Mouse (Mus musculus) liver, embryonic 11.5 days (tissue): Measurements from ENCODE around the gene Arhgap6. TPM values are rescaled to one million over a fixed set of nuclear protein-coding genes. Genes with fewer than 3 reads are reported as not detected.

Experiments
- ATAC-seq: fragments of 200-750 bp; cut with Nextera tagmentation; replicated peaks from 2 replicates; pipeline ENCODE4 v1.8.0; 2017; ENCODE audit warnings: moderate number of reproducible peaks, mild to moderate bottlenecking, moderate TSS enrichment, moderate library complexity; ENCODE audit not compliant: low FRiP score
- DNase-seq: peaks from one replicate; pipeline ENCODE4 v3.0.0-alpha.2; 2017; ENCODE audit warnings: low spot score
- H3K27ac ChIP-seq: fragments of 300-500 bp; sonication (generic); 2 replicates; pipeline ENCODE4 v1.5.1; 2014; ENCODE audit warnings: mild to moderate bottlenecking, low read depth, low read length, control low read depth
- H3K27me3 ChIP-seq: fragments of 300-500 bp; sonication (generic); replicated peaks from 2 replicates; pipeline ENCODE4 v1.6.1; 2014; ENCODE audit warnings: low read length, mixed read lengths; ENCODE audit not compliant: control insufficient read depth, insufficient read depth
- H3K36me3 ChIP-seq: fragments of 300-500 bp; sonication (generic); 2 replicates; pipeline ENCODE4 v1.6.1; 2014; ENCODE audit warnings: mild to moderate bottlenecking, low read length, moderate library complexity, mixed read lengths; ENCODE audit not compliant: control insufficient read depth, insufficient read depth
- H3K4me1 ChIP-seq: fragments of 300-500 bp; sonication (generic); replicated peaks from 2 replicates; pipeline ENCODE4 v1.6.1; 2014; ENCODE audit warnings: low read length, mixed read lengths; ENCODE audit not compliant: control insufficient read depth, insufficient read depth
- H3K4me2 ChIP-seq: fragments of 300-500 bp; sonication (generic); 2 replicates; pipeline ENCODE4 v1.6.1; 2014; ENCODE audit warnings: mild to moderate bottlenecking, control low read depth, moderate library complexity
- H3K4me3 ChIP-seq: fragments of 300-500 bp; sonication (generic); 2 replicates; pipeline ENCODE4 v1.5.1; 2014; ENCODE audit warnings: low read depth, low read length, control low read depth
- H3K9ac ChIP-seq: fragments of 300-500 bp; sonication (generic); 2 replicates; pipeline ENCODE4 v1.6.1; 2014; ENCODE audit warnings: low read depth, low read length, control low read depth
- H3K9me3 ChIP-seq: fragments of 300-500 bp; sonication (generic); 2 replicates; pipeline ENCODE4 v1.6.1; 2016; ENCODE audit warnings: low read length, inconsistent platforms, mixed read lengths; ENCODE audit not compliant: control insufficient read depth
- WGBS: fragments of 180-500 bp; shearing (Covaris S2); extraction: QIAGEN DNeasy Blood & Tissue Kit; methylation state at CpG from one replicate; pipeline ENCODE4 v1.1.7; 2014; 5-methylcytosine and 5-hydroxymethylcytosine counted together
- polyA plus RNA-seq: library from polyadenylated mRNA; unstranded; fragments of >200 nt; fragmentation: Nextera tagmentation; extraction: Ambion mirVana; gene quantifications from 2 replicates; pipeline ENCODE4 v1.2.1, GENCODE M21; 2014

Arhgap6 gene
- polyA plus RNA-seq, result 8.8 and 9.7 TPM in 2 replicates

- Histone ChIP-seq H3K27ac (no peak within 1 kb of the TSS), H3K4me1 (no peaks in the 10 kb centered on the region), H3K36me3 (no peaks in the 10 kb centered on the region), H3K4me2 (peak within 1 kb of the TSS; percentile 59), H3K27me3 (peaks cover 35% of the 10 kb centered on the region), H3K4me3 (peak within 1 kb of the TSS; percentile 37), H3K9me3 (no peaks in the 10 kb centered on the region), H3K9ac (no peak within 1 kb of the TSS)
- ATAC-seq (peak; percentile 34), DNase-seq (peak; percentile 35)
- 8% methylated on average over 43 of the region's 48 CpGs for WGBS
Measured at GRCm38 (mm10) chrX:168794974-168795858, at the start of gene Arhgap6. TSS of gene Arhgap6 (plus strand) at chrX:168795099.

- Histone ChIP-seq H3K4me1 (no peaks in the 10 kb centered on the region), H3K9ac (no peak overlapping the region), H3K4me3 (no peak overlapping the region), H3K36me3 (no peaks in the 10 kb centered on the region), H3K4me2 (no peak overlapping the region), H3K27ac (no peak overlapping the region), H3K9me3 (no peaks in the 10 kb centered on the region), H3K27me3 (no peaks in the 10 kb centered on the region)
- DNase-seq, result no peak
- WGBS, result 65% methylated on average over 2 of the region's 2 CpGs
- ATAC-seq, result no peak
Measured at GRCm38 (mm10) chrX:168747011-168747410, 47.9 kb upstream of the Arhgap6 start.

- DNase-seq (peak; percentile 33), ATAC-seq (no peak; the same call in 1 of the 2 replicates)
- H3K4me1 ChIP-seq, result no peaks in the 10 kb centered on the region
- H3K27me3 ChIP-seq, result peaks cover 35% of the 10 kb centered on the region
- peak overlapping the region; percentile 37 for H3K4me3 ChIP-seq
- H3K9ac ChIP-seq, result no peak overlapping the region
- H3K36me3 ChIP-seq, result no peaks in the 10 kb centered on the region
- no peaks in the 10 kb centered on the region for H3K9me3 ChIP-seq
- H3K27ac ChIP-seq, result no peak overlapping the region
- peak overlapping the region; percentile 59 for H3K4me2 ChIP-seq
- WGBS, result 18% methylated on average over 55 of the region's 55 CpGs
Measured at GRCm38 (mm10) chrX:168795859-168796848, 1.3 kb downstream of the Arhgap6 start.

- Histone ChIP-seq H3K27ac (no peak overlapping the region), H3K4me3 (no peak overlapping the region), H3K27me3 (no peaks in the 10 kb centered on the region), H3K36me3 (no peaks in the 10 kb centered on the region), H3K4me1 (no peaks in the 10 kb centered on the region), H3K4me2 (no peak overlapping the region), H3K9ac (no peak overlapping the region), H3K9me3 (no peaks in the 10 kb centered on the region)
- ATAC-seq (no peak), DNase-seq (no peak)
- WGBS, result 82% methylated on average over 2 of the region's 2 CpGs
Measured at GRCm38 (mm10) chrX:168804677-168805076, 9.8 kb downstream of the Arhgap6 start.

GRCm38 (mm10) chrX:168810513-168811265 lies 15.8 kb downstream of the Arhgap6 start:
- Histone ChIP-seq H3K27me3 (no peaks in the 10 kb centered on the region), H3K27ac (no peak overlapping the region), H3K4me3 (no peak overlapping the region), H3K36me3 (no peaks in the 10 kb centered on the region), H3K9ac (no peak overlapping the region), H3K9me3 (no peaks in the 10 kb centered on the region), H3K4me1 (no peaks in the 10 kb centered on the region), H3K4me2 (no peak overlapping the region)
- no peak for DNase-seq
- ATAC-seq, result no peak
- WGBS, result 51% methylated on average over 3 of the region's 3 CpGs

GRCm38 (mm10) chrX:168818858-168819257 lies 24.0 kb downstream of the Arhgap6 start:
- 51% methylated on average over 3 of the region's 3 CpGs for WGBS
- no peak overlapping the region for H3K27ac ChIP-seq
- no peak overlapping the region for H3K4me2 ChIP-seq
- no peaks in the 10 kb centered on the region; the same call in none of the 2 replicates for H3K27me3 ChIP-seq
- H3K36me3 ChIP-seq, result no peaks in the 10 kb centered on the region
- no peak for DNase-seq
- no peaks in the 10 kb centered on the region for H3K9me3 ChIP-seq
- H3K4me1 ChIP-seq, result no peaks in the 10 kb centered on the region
- no peak for ATAC-seq
- no peak overlapping the region for H3K4me3 ChIP-seq
- H3K9ac ChIP-seq, result no peak overlapping the region

- no peaks in the 10 kb centered on the region for H3K9me3 ChIP-seq
- ATAC-seq (no peak), DNase-seq (no peak)
- H3K4me2 ChIP-seq, result no peak overlapping the region
- no peak overlapping the region for H3K27ac ChIP-seq
- 70% methylated on average over 2 of the region's 2 CpGs for WGBS
- H3K9ac ChIP-seq, result no peak overlapping the region
- no peaks in the 10 kb centered on the region for H3K4me1 ChIP-seq
- H3K4me3 ChIP-seq, result no peak overlapping the region
- no peaks in the 10 kb centered on the region for H3K36me3 ChIP-seq
- H3K27me3 ChIP-seq, result no peaks in the 10 kb centered on the region; the same call in none of the 2 replicates
Measured at GRCm38 (mm10) chrX:168824166-168824565, 29.3 kb downstream of the Arhgap6 start.

GRCm38 (mm10) chrX:168832343-168832742 lies 37.4 kb downstream of the Arhgap6 start:
- DNase-seq, result no peak
- no peak overlapping the region for H3K4me2 ChIP-seq
- 0 out of 2 replicates have a peak, but pooled peaks cover 2% of the 10 kb centered on the region for H3K27me3 ChIP-seq
- H3K36me3 ChIP-seq, result no peaks in the 10 kb centered on the region
- H3K27ac ChIP-seq, result no peak overlapping the region
- no peaks in the 10 kb centered on the region for H3K9me3 ChIP-seq
- H3K4me3 ChIP-seq, result no peak overlapping the region
- ATAC-seq, result no peak
- H3K9ac ChIP-seq, result no peak overlapping the region
- WGBS, result 85% methylated on average over 5 of the region's 5 CpGs
- H3K4me1 ChIP-seq, result no peaks in the 10 kb centered on the region
